In genomic region chr10:77380716-77381115, GRCm38 (mm10) we compare ENCODE assay signal across 10 mouse cellular contexts. TPM values are rescaled to one million over a fixed set of nuclear protein-coding genes. Genes with fewer than 3 reads are reported as not detected.
DNase-seq lines count a peak whose midpoint lies in the region; ATAC-seq and TF ChIP-seq lines count a peak whose summit lies in the region.
"Had no signal": no experiment of that assay in that cellular context is flagged by ENCODE, and none has a peak within 500 bp of the region (broad histone marks: within the 10 kb centered on the region; RNA-seq: fewer than 3 reads in every experiment).

No protein-coding gene starts in this region.

- H3K4me3 ChIP-seq in stomach, postnatal 0 days (ENCODE audit: low read depth, low read length), result no peak overlapping the region
- H3K4me3 ChIP-seq: hindbrain, embryonic 15.5 days; lung, embryonic 15.5 days had no signal

- no peaks in the 10 kb centered on the region for H3K36me3 ChIP-seq in stomach, postnatal 0 days (ENCODE audit: control insufficient read depth, insufficient read depth, low read length)
- H3K36me3 ChIP-seq: hindbrain, embryonic 15.5 days; lung, embryonic 15.5 days had no signal

- no peak for TF ChIP-seq EP300 in stomach, postnatal 0 days (optimal IDR thresholded peaks at IDR 0.05)

- no peaks in the 10 kb centered on the region for H3K9me3 ChIP-seq in stomach, postnatal 0 days (ENCODE audit: control insufficient read depth, low read length)
- H3K9me3 ChIP-seq: hindbrain, embryonic 15.5 days; lung, embryonic 15.5 days had no signal

- peak overlapping the region; percentile 63 for H3K27ac ChIP-seq in stomach, postnatal 0 days (replicated peaks)
- H3K27ac ChIP-seq: hindbrain, embryonic 15.5 days; lung, embryonic 15.5 days had no signal

- no peak for ATAC-seq in stomach, postnatal 0 days (ENCODE audit: low FRiP score, low TSS enrichment)
- no peak for ATAC-seq in cerebellum, adult (ENCODE audit: insufficient number of reproducible peaks, low FRiP score, low TSS enrichment)

- H3K4me1 ChIP-seq in stomach, postnatal 0 days (replicated peaks; ENCODE audit: control insufficient read depth, insufficient read depth), result no peaks in the 10 kb centered on the region; the same call in 1 of the 2 replicates

- peak; percentile 19; the same call in 1 of the 2 replicates for TF ChIP-seq CTCF in stomach, postnatal 0 days (IDR thresholded peaks at IDR 0.05; ENCODE audit: low read depth)

- 56% methylated on average over 6 of the region's 6 CpGs for WGBS in stomach, postnatal 0 days

- no peak overlapping the region for H3K4me2 ChIP-seq in stomach, postnatal 0 days (replicated peaks; ENCODE audit: low read depth)
- H3K4me2 ChIP-seq: hindbrain, embryonic 15.5 days; lung, embryonic 15.5 days had no signal

- no peaks in the 10 kb centered on the region for H3K27me3 ChIP-seq in stomach, postnatal 0 days (ENCODE audit: control insufficient read depth, insufficient read depth, low read length)
- H3K27me3 ChIP-seq: hindbrain, embryonic 15.5 days; lung, embryonic 15.5 days had no signal

- peak; percentile 24 for DNase-seq in adrenal gland, postnatal 14 days
- DNase-seq in adrenal gland, adult (ENCODE audit: inconsistent age in 2 of 2, low spot score in 1 of 2), result no peak
- DNase-seq in lung, postnatal 10 days, result peak; percentile 19
- DNase-seq in lung, postnatal 25 days (ENCODE audit: low spot score), result no peak
- peak; percentile 9 for DNase-seq in kidney, adult 18-20 months
- DNase-seq in stomach, postnatal 0 days (ENCODE audit: low spot score), result no peak
- no peak for DNase-seq in ovary, adult 18-20 months (ENCODE audit: low spot score)

- no peak overlapping the region for H3K9ac ChIP-seq in stomach, postnatal 0 days (ENCODE audit: low read length)
- H3K9ac ChIP-seq: hindbrain, embryonic 15.5 days; lung, embryonic 15.5 days had no signal

RNA-seq across cellular contexts. Expression of gene Adarb1, which starts 37.4 kb away (rescaled TPM):
- 21.9 and 28.4 TPM in 2 replicates for total RNA-seq in adrenal gland, postnatal 14 days (2021)
- polyA plus RNA-seq in stomach, postnatal 0 days (2015; fragmentation: Nextera tagmentation; extraction: Ambion mirVana), result 5.6 and 6.9 TPM in 2 replicates

Comparison
In these comparisons a context has a peak if more than half of its experiments do, and no peak if none do; other contexts are left out.
1. DNase-seq: peak in adrenal gland, postnatal 14 days (single experiment), lung, postnatal 10 days (single experiment) and kidney, adult 18-20 months (single experiment); none in adrenal gland, adult (0 of 2), lung, postnatal 25 days (single experiment), stomach, postnatal 0 days (single experiment) and ovary, adult 18-20 months (single experiment).